In genomic region chr9:63610841-63611366, GRCm38 (mm10) we compare ENCODE assay signal across 7 mouse cellular contexts. TPM values are rescaled to one million over a fixed set of nuclear protein-coding genes. Genes with fewer than 3 reads are reported as not detected.
DNase-seq lines count a peak whose midpoint lies in the region; ATAC-seq and TF ChIP-seq lines count a peak whose summit lies in the region.

No protein-coding gene starts in this region.

- peak overlapping the region; percentile 38 for H3K4me3 ChIP-seq in gastrocnemius, adult 2 months
- H3K4me3 ChIP-seq in hindbrain, embryonic 15.5 days: no peak overlapping the region
- no peak overlapping the region for H3K4me3 ChIP-seq in liver, postnatal 0 days (ENCODE audit: low read depth, low read length)

- TF ChIP-seq CTCF in gastrocnemius, adult 2 months (IDR thresholded peaks at IDR 0.05): no peak
- no peak for TF ChIP-seq CTCF in liver, postnatal 0 days (IDR thresholded peaks at IDR 0.05; ENCODE audit: low read depth)

- H3K27me3 ChIP-seq in hindbrain, embryonic 15.5 days: no peaks in the 10 kb centered on the region
- H3K27me3 ChIP-seq in liver, postnatal 0 days (ENCODE audit: insufficient read depth, low read length): no peaks in the 10 kb centered on the region
- H3K27me3 ChIP-seq in splenic B cell, adult 2 months (ENCODE audit: control insufficient read depth, insufficient read depth, low read length, poor library complexity, severe bottlenecking): no peaks in the 10 kb centered on the region

- ATAC-seq in hindbrain, embryonic 15.5 days (ENCODE audit: low FRiP score, low read depth): peak; percentile 54; the same call in 1 of the 2 replicates
- ATAC-seq in liver, postnatal 0 days: 0 out of 2 replicates have a peak, but pooled peaks have one; percentile 17

- peak; percentile 93 for DNase-seq in Muller cell, postnatal 12 days (ENCODE audit: inconsistent ontology term)
- peak; percentile 65 for DNase-seq in adrenal gland, postnatal 10 days
- peak; percentile 71 for DNase-seq in gastrocnemius, adult 2 months
- DNase-seq in liver, postnatal 0 days: peak; percentile 24
- DNase-seq in splenic B cell, adult 2 months (ENCODE audit: low read depth, low spot score): peak; percentile 19
- no peak for DNase-seq in right cerebral cortex, postnatal 4 days

- H3K4me1 ChIP-seq in hindbrain, embryonic 15.5 days (replicated peaks): peaks cover 32% of the 10 kb centered on the region
- H3K4me1 ChIP-seq in liver, postnatal 0 days (ENCODE audit: insufficient read depth): peaks cover 29% of the 10 kb centered on the region

- peak overlapping the region; percentile 25; the same call in 1 of the 2 replicates for H3K9ac ChIP-seq in hindbrain, embryonic 15.5 days
- no peak overlapping the region for H3K9ac ChIP-seq in liver, postnatal 0 days (replicated peaks)

- H3K36me3 ChIP-seq in hindbrain, embryonic 15.5 days: no peaks in the 10 kb centered on the region
- H3K36me3 ChIP-seq in liver, postnatal 0 days (replicated peaks; ENCODE audit: insufficient read depth, low read length): no peaks in the 10 kb centered on the region; the same call in 1 of the 2 replicates
- no peaks in the 10 kb centered on the region for H3K36me3 ChIP-seq in splenic B cell, adult 2 months (ENCODE audit: control insufficient read depth, insufficient read depth, low read length, poor library complexity, severe bottlenecking)

- H3K9me3 ChIP-seq in hindbrain, embryonic 15.5 days: no peaks in the 10 kb centered on the region
- H3K9me3 ChIP-seq in liver, postnatal 0 days (ENCODE audit: low read length): no peaks in the 10 kb centered on the region

- 17% methylated on average over 13 of the region's 13 CpGs for WGBS in hindbrain, embryonic 15.5 days
- WGBS in liver, postnatal 0 days (ENCODE audit: insufficient replicate concordance): 27% methylated on average over 13 of the region's 13 CpGs

- peak overlapping the region; percentile 59 for H3K27ac ChIP-seq in gastrocnemius, adult 2 months
- H3K27ac ChIP-seq in hindbrain, embryonic 15.5 days (replicated peaks): peak overlapping the region; percentile 30
- H3K27ac ChIP-seq in liver, postnatal 0 days (ENCODE audit: low read depth): peak overlapping the region; percentile 59

- intact Hi-C loops in gastrocnemius, adult 2 months (cut with DNase I): no loop called here

- no peak for TF ChIP-seq EP300 in liver, postnatal 0 days (IDR thresholded peaks at IDR 0.05; ENCODE audit: low read depth)

- peak overlapping the region; percentile 26; the same call in 1 of the 2 replicates for H3K4me2 ChIP-seq in hindbrain, embryonic 15.5 days
- H3K4me2 ChIP-seq in liver, postnatal 0 days (ENCODE audit: low read depth, low read length): peak overlapping the region; percentile 46; the same call in 1 of the 2 replicates

RNA-seq across cellular contexts. Expression of gene Aagab, which starts 8.4 kb away (rescaled TPM):
- total RNA-seq in adrenal gland, postnatal 10 days (2021): 10 to 100 TPM; 22.0 to 24.3 TPM
- total RNA-seq in gastrocnemius, adult 2 months (2021): 10 to 100 TPM; 11.1 to 12.2 TPM
- polyA plus RNA-seq in hindbrain, embryonic 15.5 days (2015; fragmentation: Nextera tagmentation; extraction: Ambion mirVana): 61.5 and 64.0 TPM in 2 replicates
- polyA plus RNA-seq in liver, postnatal 0 days (2015; fragmentation: Nextera tagmentation; extraction: Ambion mirVana): 12.8 and 14.2 TPM in 2 replicates

RNA-seq across cellular contexts. Expression of gene Iqch, which starts 8.6 kb away (rescaled TPM):
- total RNA-seq in adrenal gland, postnatal 10 days (2021): under 1 TPM; 0.18 TPM
- total RNA-seq in gastrocnemius, adult 2 months (2021): not detected
- 0.13 and 0.22 TPM in 2 replicates for polyA plus RNA-seq in hindbrain, embryonic 15.5 days (2015; fragmentation: Nextera tagmentation; extraction: Ambion mirVana)
- polyA plus RNA-seq in liver, postnatal 0 days (2015; fragmentation: Nextera tagmentation; extraction: Ambion mirVana): 0.08 and 0.09 TPM in 2 replicates
